Mouse (Mus musculus): ENCODE measurements at regions not wholly inside any gene's neighbourhood (a gene's known extent, or its start where the extent isn't known, plus 50 kb on each side); places are given as distances from the start of the nearest gene placed in this dataset.

- H3K27ac ChIP-seq, result no peak overlapping the region
- DNase-seq (ENCODE audit: extremely low spot score, low spot score), result no peak
- 84% methylated on average over 3 of the region's 3 CpGs for WGBS
- no peaks in the 10 kb centered on the region for H3K36me3 ChIP-seq (replicated peaks)
- no peaks in the 10 kb centered on the region for H3K9me3 ChIP-seq
- no peaks in the 10 kb centered on the region for H3K4me1 ChIP-seq
- H3K4me3 ChIP-seq, result no peak overlapping the region
- H3K27me3 ChIP-seq (ENCODE audit: poor library complexity, severe bottlenecking), result no peaks in the 10 kb centered on the region
Measured at GRCm38 (mm10) chr17:14507111-14507510, 186.9 kb downstream of the Thbs2 start.

GRCm38 (mm10) chr17:14506123-14506522 lies 187.9 kb downstream of the Thbs2 start:
- Histone ChIP-seq H3K27ac (no peak overlapping the region), H3K9me3 (no peaks in the 10 kb centered on the region), H3K4me3 (no peak overlapping the region), H3K36me3 (replicated peaks) (no peaks in the 10 kb centered on the region), H3K4me1 (no peaks in the 10 kb centered on the region), H3K27me3 (ENCODE audit: poor library complexity, severe bottlenecking) (no peaks in the 10 kb centered on the region)
- no peak for DNase-seq (ENCODE audit: extremely low spot score, low spot score)

GRCm38 (mm10) chr17:14505415-14505814 lies 188.6 kb downstream of the Thbs2 start:
- no peaks in the 10 kb centered on the region for H3K9me3 ChIP-seq
- H3K36me3 ChIP-seq (replicated peaks), result no peaks in the 10 kb centered on the region
- 87% methylated on average over 4 of the region's 4 CpGs for WGBS
- no peak overlapping the region for H3K4me3 ChIP-seq
- no peak overlapping the region for H3K27ac ChIP-seq
- no peaks in the 10 kb centered on the region for H3K27me3 ChIP-seq (ENCODE audit: poor library complexity, severe bottlenecking)
- H3K4me1 ChIP-seq, result no peaks in the 10 kb centered on the region
- no peak for DNase-seq (ENCODE audit: extremely low spot score, low spot score)

GRCm38 (mm10) chr17:14503670-14504069 lies 190.4 kb downstream of the Thbs2 start:
- no peaks in the 10 kb centered on the region for H3K36me3 ChIP-seq (replicated peaks)
- DNase-seq (ENCODE audit: extremely low spot score, low spot score), result no peak
- no peaks in the 10 kb centered on the region for H3K4me1 ChIP-seq
- 81% methylated on average over 1 of the region's 1 CpGs for WGBS
- H3K27me3 ChIP-seq (ENCODE audit: poor library complexity, severe bottlenecking), result no peaks in the 10 kb centered on the region
- no peaks in the 10 kb centered on the region for H3K9me3 ChIP-seq
- H3K27ac ChIP-seq, result no peak overlapping the region
- H3K4me3 ChIP-seq, result no peak overlapping the region

- DNase-seq (ENCODE audit: extremely low spot score, low spot score), result no peak
- no peak overlapping the region for H3K27ac ChIP-seq
- WGBS, result 83% methylated on average over 2 of the region's 2 CpGs
- H3K27me3 ChIP-seq (ENCODE audit: poor library complexity, severe bottlenecking), result no peaks in the 10 kb centered on the region
- H3K4me1 ChIP-seq, result no peaks in the 10 kb centered on the region
- H3K9me3 ChIP-seq, result no peaks in the 10 kb centered on the region
- no peaks in the 10 kb centered on the region for H3K36me3 ChIP-seq (replicated peaks)
- H3K4me3 ChIP-seq, result no peak overlapping the region
Measured at GRCm38 (mm10) chr17:14501341-14501740, 192.7 kb downstream of the Thbs2 start.

- no peaks in the 10 kb centered on the region for H3K36me3 ChIP-seq (replicated peaks)
- no peaks in the 10 kb centered on the region for H3K27me3 ChIP-seq (ENCODE audit: poor library complexity, severe bottlenecking)
- H3K4me3 ChIP-seq, result no peak overlapping the region
- no peak overlapping the region for H3K27ac ChIP-seq
- DNase-seq (ENCODE audit: extremely low spot score, low spot score), result no peak
- H3K9me3 ChIP-seq, result no peaks in the 10 kb centered on the region
- peaks cover 7% of the 10 kb centered on the region for H3K4me1 ChIP-seq
- WGBS, result 88% methylated on average over 15 of the region's 15 CpGs
Measured at GRCm38 (mm10) chr17:14497086-14497485, 196.9 kb downstream of the Thbs2 start.

GRCm38 (mm10) chr17:14493751-14494320 lies 200.2 kb downstream of the Thbs2 start:
- DNase-seq (ENCODE audit: extremely low spot score, low spot score), result no peak
- Histone ChIP-seq H3K36me3 (replicated peaks) (no peaks in the 10 kb centered on the region), H3K9me3 (no peaks in the 10 kb centered on the region), H3K27me3 (ENCODE audit: poor library complexity, severe bottlenecking) (no peaks in the 10 kb centered on the region), H3K27ac (no peak overlapping the region), H3K4me3 (no peak overlapping the region), H3K4me1 (peaks cover 7% of the 10 kb centered on the region)
- WGBS, result 86% methylated on average over 8 of the region's 8 CpGs

- Histone ChIP-seq H3K27me3 (ENCODE audit: poor library complexity, severe bottlenecking) (no peaks in the 10 kb centered on the region), H3K4me1 (peaks cover 7% of the 10 kb centered on the region), H3K9me3 (no peaks in the 10 kb centered on the region), H3K36me3 (replicated peaks) (no peaks in the 10 kb centered on the region), H3K27ac (no peak overlapping the region), H3K4me3 (no peak overlapping the region)
- no peak for DNase-seq (ENCODE audit: extremely low spot score, low spot score)
- WGBS, result 89% methylated on average over 10 of the region's 10 CpGs
Measured at GRCm38 (mm10) chr17:14492936-14493335, 201.1 kb downstream of the Thbs2 start.

- Histone ChIP-seq H3K27ac (no peak overlapping the region), H3K27me3 (ENCODE audit: poor library complexity, severe bottlenecking) (no peaks in the 10 kb centered on the region), H3K9me3 (no peaks in the 10 kb centered on the region; the same call in 1 of the 2 replicates), H3K36me3 (replicated peaks) (no peaks in the 10 kb centered on the region), H3K4me3 (no peak overlapping the region), H3K4me1 (peaks cover 5% of the 10 kb centered on the region; the same call in 1 of the 2 replicates)
- no peak for DNase-seq (ENCODE audit: extremely low spot score, low spot score)
- WGBS, result 81% methylated on average over 6 of the region's 6 CpGs
Measured at GRCm38 (mm10) chr17:14481746-14482145, 202.4 kb downstream of the Smoc2 start.

GRCm38 (mm10) chr17:14478938-14479505 lies 199.7 kb downstream of the Smoc2 start:
- no peak overlapping the region for H3K27ac ChIP-seq
- no peaks in the 10 kb centered on the region for H3K36me3 ChIP-seq (replicated peaks)
- H3K27me3 ChIP-seq (ENCODE audit: poor library complexity, severe bottlenecking), result no peaks in the 10 kb centered on the region
- no peaks in the 10 kb centered on the region; the same call in 1 of the 2 replicates for H3K9me3 ChIP-seq
- H3K4me1 ChIP-seq, result peaks cover 25% of the 10 kb centered on the region
- WGBS, result 94% methylated on average over 10 of the region's 10 CpGs
- DNase-seq (ENCODE audit: extremely low spot score, low spot score), result no peak
- H3K4me3 ChIP-seq, result no peak overlapping the region

GRCm38 (mm10) chr17:14476707-14477106 lies 197.4 kb downstream of the Smoc2 start:
- Histone ChIP-seq H3K4me3 (no peak overlapping the region), H3K27ac (peak overlapping the region; percentile 56; the same call in 1 of the 2 replicates), H3K27me3 (ENCODE audit: poor library complexity, severe bottlenecking) (no peaks in the 10 kb centered on the region), H3K4me1 (peaks cover 23% of the 10 kb centered on the region), H3K36me3 (replicated peaks) (no peaks in the 10 kb centered on the region), H3K9me3 (no peaks in the 10 kb centered on the region)
- DNase-seq (ENCODE audit: extremely low spot score, low spot score), result no peak
- 75% methylated on average over 12 of the region's 12 CpGs for WGBS

GRCm38 (mm10) chr17:14475778-14476647 lies 196.7 kb downstream of the Smoc2 start:
- Histone ChIP-seq H3K36me3 (replicated peaks) (no peaks in the 10 kb centered on the region), H3K27me3 (ENCODE audit: poor library complexity, severe bottlenecking) (no peaks in the 10 kb centered on the region), H3K27ac (peak overlapping the region; percentile 56; the same call in 1 of the 2 replicates), H3K4me3 (no peak overlapping the region), H3K9me3 (no peaks in the 10 kb centered on the region), H3K4me1 (peaks cover 21% of the 10 kb centered on the region)
- no peak for DNase-seq (ENCODE audit: extremely low spot score, low spot score)
- 71% methylated on average over 23 of the region's 23 CpGs for WGBS

GRCm38 (mm10) chr17:14475277-14475676 lies 196.0 kb downstream of the Smoc2 start:
- H3K4me3 ChIP-seq, result no peak overlapping the region
- H3K27ac ChIP-seq, result no peak overlapping the region
- H3K4me1 ChIP-seq, result peaks cover 21% of the 10 kb centered on the region
- no peaks in the 10 kb centered on the region for H3K27me3 ChIP-seq (ENCODE audit: poor library complexity, severe bottlenecking)
- DNase-seq (ENCODE audit: extremely low spot score, low spot score), result no peak
- no peaks in the 10 kb centered on the region for H3K36me3 ChIP-seq (replicated peaks)
- 32% methylated on average over 4 of the region's 4 CpGs for WGBS
- H3K9me3 ChIP-seq, result no peaks in the 10 kb centered on the region

Measured in forebrain, embryonic 10.5 days (tissue).